Mouse (Mus musculus): ENCODE measurements around the gene Mettl5. TPM values are rescaled to one million over a fixed set of nuclear protein-coding genes. Genes with fewer than 3 reads are reported as not detected.
A peak's percentile ranks its signal among the peaks of the same experiment; 100 is the strongest.

Mettl5 gene
- total and polyA plus RNA-seq, 3 experiments: 19.6 to 42.2 (median 40.4) TPM

- dilution Hi-C loops (cut with MboI; ENCODE audit: extremely low pct_ligation_motif_present, extremely low pct_unique_long_range_greater_than_20kb, low sequenced_read_pairs): no loop called here
- Histone ChIP-seq H3K27me3 (replicated peaks) (no peaks in the 10 kb centered on the region), H3K36me3 (replicated peaks in 1 of 2; ENCODE audit: control insufficient read depth in 1 of 2, insufficient read depth in 1 of 2, low read length in 1 of 2) (peaks cover 0 to 25% of the 10 kb centered on the region in 2 experiments), H3K9ac (ENCODE audit: insufficient read depth, low read depth) (no peak overlapping the region), H3K9me3 (replicated peaks; ENCODE audit: low read length) (no peaks in the 10 kb centered on the region), H3K4me3 (replicated peaks in 1 of 3; ENCODE audit: low read depth in 2 of 3, low read length in 2 of 3, poor library complexity in 1 of 3) (no peak overlapping the region), H3K79me2 (replicated peaks; ENCODE audit: control insufficient read depth, extremely low read depth, insufficient read depth, poor library complexity, severe bottlenecking) (peaks cover 48% of the 10 kb centered on the region), H3K27ac (ENCODE audit: insufficient read depth, low read depth) (no peak overlapping the region), H3K4me2 (ENCODE audit: insufficient read depth, low read depth, poor library complexity, severe bottlenecking) (no peak overlapping the region), H3K4me1 (ENCODE audit: control insufficient read depth in 1 of 2, insufficient read depth in 2 of 2) (peaks cover 2 to 21% of the 10 kb centered on the region in 2 experiments; a peak in 2 of 4 replicates)
- no peak for DNase-seq (ENCODE audit: extremely low read depth)
- in situ Hi-C loops (cut with MboI; ENCODE audit: low pct_ligation_motif_present, low pct_unique_long_range_greater_than_20kb, low sequenced_read_pairs): no loop called here
- no peak for TF ChIP-seq SIN3A (IDR thresholded peaks at IDR 0.05; ENCODE audit: low read length)
- TF ChIP-seq TCF12 (IDR thresholded peaks at IDR 0.05; ENCODE audit: low read depth, low read length): no peak
- no peak for TF ChIP-seq USF2 (conservative IDR thresholded peaks at IDR 0.05; ENCODE audit: low read depth, low read length)
- no peak for TF ChIP-seq JUND (conservative IDR thresholded peaks at IDR 0.05; ENCODE audit: low read depth, low read length)
- TF ChIP-seq CHD1 (IDR thresholded peaks at IDR 0.05; ENCODE audit: low read depth, low read length): no peak
- no peak for TF ChIP-seq NRF1 (IDR thresholded peaks at IDR 0.05; ENCODE audit: low read depth, low read length)
- no peak for TF ChIP-seq IRF4 (IDR thresholded peaks at IDR 0.05; ENCODE audit: low read depth, low read length)
- TF ChIP-seq ZMIZ1 (IDR thresholded peaks at IDR 0.05; ENCODE audit: low read depth, low read length): no peak
- no peak for TF ChIP-seq POLR2AphosphoS2 (IDR thresholded peaks at IDR 0.05; ENCODE audit: low read depth, low read length)
- no peak for TF ChIP-seq PAX5 (IDR thresholded peaks at IDR 0.05; ENCODE audit: low read length)
- no peak for TF ChIP-seq CHD2 (IDR thresholded peaks at IDR 0.05; ENCODE audit: low read length)
- TF ChIP-seq TBP (conservative IDR thresholded peaks at IDR 0.05; ENCODE audit: low read depth, low read length): no peak
Observed at GRCm38 (mm10) chr2:69903541-69903940, 18.1 kb upstream of the Mettl5 start.

- DNase-seq (ENCODE audit: extremely low read depth): peak; percentile 85
- Histone ChIP-seq H3K4me3 (replicated peaks in 1 of 3; ENCODE audit: low read depth in 2 of 3, low read length in 2 of 3, poor library complexity in 1 of 3) (peak overlapping the region; percentile 82 to 98 (median 87)), H3K9me3 (replicated peaks; ENCODE audit: low read length) (no peaks in the 10 kb centered on the region), H3K36me3 (replicated peaks in 1 of 2; ENCODE audit: control insufficient read depth in 1 of 2, insufficient read depth in 1 of 2, low read length in 1 of 2) (peaks cover 0 to 14% of the 10 kb centered on the region in 2 experiments), H3K27ac (ENCODE audit: insufficient read depth, low read depth) (peak overlapping the region; percentile 23), H3K9ac (ENCODE audit: insufficient read depth, low read depth) (peak overlapping the region; percentile 86), H3K27me3 (replicated peaks) (no peaks in the 10 kb centered on the region), H3K79me2 (replicated peaks; ENCODE audit: control insufficient read depth, extremely low read depth, insufficient read depth, poor library complexity, severe bottlenecking) (peaks cover 47% of the 10 kb centered on the region), H3K4me2 (ENCODE audit: insufficient read depth, low read depth, poor library complexity, severe bottlenecking) (peak overlapping the region; percentile 86), H3K4me1 (ENCODE audit: control insufficient read depth in 1 of 2, insufficient read depth in 2 of 2) (peaks cover 0 to 14% of the 10 kb centered on the region in 2 experiments; a peak in 2 of 4 replicates)
- in situ Hi-C loops (cut with MboI; ENCODE audit: low pct_ligation_motif_present, low pct_unique_long_range_greater_than_20kb, low sequenced_read_pairs): no loop called here
- no peak for TF ChIP-seq MAZ (IDR thresholded peaks at IDR 0.05; ENCODE audit: low read depth, low read length)
- peak; percentile 71; the same call in 1 of the 2 replicates for TF ChIP-seq SIN3A (IDR thresholded peaks at IDR 0.05; ENCODE audit: low read length)
- TF ChIP-seq UBTF (IDR thresholded peaks at IDR 0.05; ENCODE audit: low read depth, low read length): peak; percentile 71; the same call in 1 of the 2 replicates
- 0 out of 2 replicates have a peak, but pooled peaks have one; percentile 13 for TF ChIP-seq ELF1 (IDR thresholded peaks at IDR 0.05; ENCODE audit: low read depth, low read length)
- TF ChIP-seq MXI1 (IDR thresholded peaks at IDR 0.05; ENCODE audit: low read depth, low read length): peak; percentile 51
- TF ChIP-seq TCF12 (IDR thresholded peaks at IDR 0.05; ENCODE audit: low read depth, low read length): no peak
- no peak; the same call in 1 of the 2 replicates for TF ChIP-seq POLR2A (IDR thresholded peaks at IDR 0.05; ENCODE audit: low read depth, low read length)
- 0 out of 2 replicates have a peak, but pooled peaks have one; percentile 9 for TF ChIP-seq ZMIZ1 (IDR thresholded peaks at IDR 0.05; ENCODE audit: low read depth, low read length)
- TF ChIP-seq IRF4 (IDR thresholded peaks at IDR 0.05; ENCODE audit: low read depth, low read length): no peak; the same call in 1 of the 2 replicates
- no peak for TF ChIP-seq NELFE (IDR thresholded peaks at IDR 0.05; ENCODE audit: low read depth, low read length)
- no peak for TF ChIP-seq SMC3 (IDR thresholded peaks at IDR 0.05; ENCODE audit: low read depth, low read length)
- TF ChIP-seq ETS1 (conservative IDR thresholded peaks at IDR 0.05; ENCODE audit: low read depth, low read length): no peak
- TF ChIP-seq CHD2 (IDR thresholded peaks at IDR 0.05; ENCODE audit: low read length): no peak
- no peak for TF ChIP-seq RCOR1 (conservative IDR thresholded peaks at IDR 0.05; ENCODE audit: low read depth, low read length)
- dilution Hi-C loops (cut with MboI; ENCODE audit: extremely low pct_ligation_motif_present, extremely low pct_unique_long_range_greater_than_20kb, low sequenced_read_pairs): no loop called here
Observed at GRCm38 (mm10) chr2:69897618-69898575, 12.5 kb upstream of the Mettl5 start.

Data from CH12.LX (cell line).